Mouse (Mus musculus): ENCODE measurements around the gene 4930519P11Rik. TPM values are rescaled to one million over a fixed set of nuclear protein-coding genes. Genes with fewer than 3 reads are reported as not detected.

Gene 4930519P11Rik
- polyA plus RNA-seq, 1 experiment: 0.47 TPM

DNA sequence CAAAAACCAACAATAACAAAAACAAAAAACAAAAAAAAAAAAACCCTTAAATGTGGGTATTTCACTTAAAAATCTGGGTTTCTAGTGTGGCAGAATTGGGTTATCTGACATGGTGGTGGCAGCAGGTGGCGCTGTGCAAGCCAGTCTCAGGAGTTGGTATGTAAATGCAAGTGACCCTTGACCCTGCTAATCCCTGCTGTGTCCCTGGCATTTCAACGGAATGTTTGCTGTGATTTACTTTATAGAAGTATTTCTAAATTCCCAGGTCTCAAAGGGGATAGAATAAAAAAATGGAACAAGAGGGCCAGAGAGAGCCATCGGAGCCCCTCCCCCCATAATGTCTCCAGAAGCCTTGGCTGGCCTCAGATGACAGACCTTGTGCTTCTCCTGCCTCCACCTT is 34.8 kb upstream of the 4930519P11Rik start:
- no peaks in the 10 kb centered on the region for H3K36me3 ChIP-seq (ENCODE audit: control insufficient read depth, insufficient read depth)
- no peak overlapping the region for H3ac ChIP-seq (ENCODE audit: control insufficient read depth, insufficient read length)
- no peak overlapping the region for H3K4me3 ChIP-seq
- H3K4me2 ChIP-seq (ENCODE audit: low read depth): no peak overlapping the region
- TF ChIP-seq E2F4 (IDR thresholded peaks at IDR 0.05; ENCODE audit: insufficient read depth) (no peak), TCF12 (IDR thresholded peaks at IDR 0.05; ENCODE audit: insufficient read depth, poor library complexity, severe bottlenecking) (no peak), USF1 (IDR thresholded peaks at IDR 0.05; ENCODE audit: low read depth) (no peak), MAX (IDR thresholded peaks at IDR 0.05; ENCODE audit: low read depth) (no peak), TCF3 (IDR thresholded peaks at IDR 0.05; ENCODE audit: insufficient read length, low read depth) (no peak), POLR2A (IDR thresholded peaks at IDR 0.05; ENCODE audit: insufficient read length, low read depth) (no peak), MYOD1 (IDR thresholded peaks at IDR 0.05; ENCODE audit: control insufficient read depth in 1 of 3, insufficient read length in 2 of 3, low read depth in 2 of 3) (no peak), REST (IDR thresholded peaks at IDR 0.05; ENCODE audit: insufficient read depth, insufficient read length) (no peak), POLR2AphosphoS2 (IDR thresholded peaks at IDR 0.05; ENCODE audit: insufficient read length, low read depth) (no peak), MYOG (IDR thresholded peaks at IDR 0.05; ENCODE audit: control insufficient read depth in 1 of 3, insufficient read depth in 1 of 3, insufficient read length in 2 of 3, low read depth in 2 of 3) (no peak)
- H3K79me2 ChIP-seq (ENCODE audit: control insufficient read depth, insufficient read depth): no peaks in the 10 kb centered on the region
- no peaks in the 10 kb centered on the region for H3K27me3 ChIP-seq (ENCODE audit: control insufficient read depth, insufficient read depth, insufficient read length)

DNA sequence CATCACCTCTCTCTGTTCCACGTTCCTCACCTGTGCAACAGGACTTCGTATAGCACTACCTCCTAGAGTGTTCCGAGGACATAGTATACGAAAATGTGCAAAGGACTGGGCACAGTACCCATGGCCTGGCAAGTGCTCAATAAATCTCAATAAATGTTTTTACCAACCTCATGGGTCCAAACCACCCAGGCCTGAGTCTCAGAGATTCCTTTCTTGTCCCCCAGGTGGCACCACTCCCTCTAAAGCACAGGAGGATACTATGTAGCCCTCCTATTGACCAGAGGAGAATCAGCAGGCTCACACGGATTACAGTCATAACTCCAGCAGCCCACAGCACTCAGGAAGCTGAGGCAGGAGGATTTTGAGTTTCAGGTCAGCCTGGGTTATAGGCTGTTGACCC is 33.4 kb upstream of the 4930519P11Rik start:
- no peak overlapping the region for H3K4me2 ChIP-seq (ENCODE audit: low read depth)
- no peaks in the 10 kb centered on the region for H3K79me2 ChIP-seq (ENCODE audit: control insufficient read depth, insufficient read depth)
- no peak overlapping the region for H3K4me3 ChIP-seq
- no peak for TF ChIP-seq USF1 (IDR thresholded peaks at IDR 0.05; ENCODE audit: low read depth)
- no peak for TF ChIP-seq SRF (IDR thresholded peaks at IDR 0.05; ENCODE audit: control insufficient read depth, insufficient read length, low read depth)
- no peak for TF ChIP-seq TCF12 (IDR thresholded peaks at IDR 0.05; ENCODE audit: insufficient read depth, poor library complexity, severe bottlenecking)
- TF ChIP-seq CEBPB (IDR thresholded peaks at IDR 0.05; ENCODE audit: insufficient read depth, poor library complexity, severe bottlenecking): no peak
- no peak for TF ChIP-seq TCF3 (IDR thresholded peaks at IDR 0.05; ENCODE audit: insufficient read length, low read depth)
- no peak for TF ChIP-seq MYOD1 (IDR thresholded peaks at IDR 0.05; ENCODE audit: control insufficient read depth in 1 of 3, insufficient read length in 2 of 3, low read depth in 2 of 3)
- TF ChIP-seq POLR2AphosphoS2 (IDR thresholded peaks at IDR 0.05; ENCODE audit: insufficient read length, low read depth): no peak
- no peak for TF ChIP-seq REST (IDR thresholded peaks at IDR 0.05; ENCODE audit: insufficient read depth, insufficient read length)
- TF ChIP-seq MYOG (IDR thresholded peaks at IDR 0.05; ENCODE audit: control insufficient read depth in 1 of 3, insufficient read depth in 1 of 3, insufficient read length in 2 of 3, low read depth in 2 of 3): no peak
- H3K27me3 ChIP-seq (ENCODE audit: control insufficient read depth, insufficient read depth, insufficient read length): no peaks in the 10 kb centered on the region
- H3K36me3 ChIP-seq (ENCODE audit: control insufficient read depth, insufficient read depth): no peaks in the 10 kb centered on the region
- no peak overlapping the region for H3ac ChIP-seq (ENCODE audit: control insufficient read depth, insufficient read length)

DNA sequence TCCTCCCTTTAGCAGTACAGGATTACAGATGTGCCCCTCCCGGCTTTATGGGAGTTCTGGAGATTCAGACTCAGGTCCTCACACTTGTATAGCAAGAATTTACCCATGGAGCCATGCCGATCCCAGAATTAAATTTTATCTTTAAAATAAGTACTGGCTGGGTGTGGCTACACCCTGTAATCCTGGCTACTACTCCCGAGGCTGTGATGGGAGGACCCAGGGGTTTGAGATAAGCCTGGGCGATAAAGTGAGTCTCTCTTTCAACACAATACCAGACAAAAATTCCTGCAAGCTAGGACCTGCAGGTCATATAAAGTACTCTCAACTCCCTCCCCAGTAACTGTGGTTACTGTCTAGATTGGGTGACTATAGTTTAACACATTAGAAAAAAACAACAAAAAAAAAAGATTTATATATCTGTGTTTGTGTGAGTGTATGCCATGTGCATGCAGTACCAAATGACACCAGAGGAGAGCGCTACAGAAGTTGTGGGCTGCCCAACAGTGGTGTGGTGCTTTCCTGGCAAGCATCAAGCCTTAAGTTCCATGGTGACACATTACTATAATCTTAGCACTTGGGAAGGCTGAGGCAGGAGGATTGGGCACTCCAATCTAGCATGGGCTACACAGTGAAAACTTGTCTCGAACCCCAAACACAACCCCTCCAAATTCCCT is 29.6 kb upstream of the 4930519P11Rik start:
- Histone ChIP-seq H3K4me2 (ENCODE audit: low read depth) (no peak overlapping the region), H3ac (ENCODE audit: control insufficient read depth, insufficient read length) (no peak overlapping the region), H3K79me2 (ENCODE audit: control insufficient read depth, insufficient read depth) (no peaks in the 10 kb centered on the region), H3K36me3 (ENCODE audit: control insufficient read depth, insufficient read depth) (peaks cover 4% of the 10 kb centered on the region), H3K27me3 (ENCODE audit: control insufficient read depth, insufficient read depth, insufficient read length) (no peaks in the 10 kb centered on the region), H3K4me3 (no peak overlapping the region)
- TF ChIP-seq POLR2A (IDR thresholded peaks at IDR 0.05; ENCODE audit: insufficient read length, low read depth): no peak
- no peak for TF ChIP-seq TCF12 (IDR thresholded peaks at IDR 0.05; ENCODE audit: insufficient read depth, poor library complexity, severe bottlenecking)
- TF ChIP-seq USF1 (IDR thresholded peaks at IDR 0.05; ENCODE audit: low read depth): no peak
- no peak for TF ChIP-seq POLR2AphosphoS2 (IDR thresholded peaks at IDR 0.05; ENCODE audit: insufficient read length, low read depth)
- no peak for TF ChIP-seq MAX (IDR thresholded peaks at IDR 0.05; ENCODE audit: low read depth)
- no peak for TF ChIP-seq REST (IDR thresholded peaks at IDR 0.05; ENCODE audit: insufficient read depth, insufficient read length)
- no peak for TF ChIP-seq E2F4 (IDR thresholded peaks at IDR 0.05; ENCODE audit: insufficient read depth)
- TF ChIP-seq SRF (IDR thresholded peaks at IDR 0.05; ENCODE audit: control insufficient read depth, insufficient read length, low read depth): no peak
- TF ChIP-seq MYOD1 (IDR thresholded peaks at IDR 0.05; ENCODE audit: control insufficient read depth in 1 of 3, insufficient read length in 2 of 3, low read depth in 2 of 3): no peak
- TF ChIP-seq TCF3 (IDR thresholded peaks at IDR 0.05; ENCODE audit: insufficient read length, low read depth): no peak
- no peak for TF ChIP-seq MYOG (IDR thresholded peaks at IDR 0.05; ENCODE audit: control insufficient read depth in 1 of 3, insufficient read depth in 1 of 3, insufficient read length in 2 of 3, low read depth in 2 of 3)
- TF ChIP-seq CEBPB (IDR thresholded peaks at IDR 0.05; ENCODE audit: insufficient read depth, poor library complexity, severe bottlenecking): no peak

GRCm38 (mm10) chr2:154642005-154642459 is 28.8 kb upstream of the 4930519P11Rik start:
- peaks cover 4% of the 10 kb centered on the region for H3K36me3 ChIP-seq (ENCODE audit: control insufficient read depth, insufficient read depth)
- no peak overlapping the region for H3K4me3 ChIP-seq
- H3K4me2 ChIP-seq (ENCODE audit: low read depth): no peak overlapping the region
- H3K27me3 ChIP-seq (ENCODE audit: control insufficient read depth, insufficient read depth, insufficient read length): no peaks in the 10 kb centered on the region
- no peaks in the 10 kb centered on the region for H3K79me2 ChIP-seq (ENCODE audit: control insufficient read depth, insufficient read depth)
- no peak for TF ChIP-seq TCF12 (IDR thresholded peaks at IDR 0.05; ENCODE audit: insufficient read depth, poor library complexity, severe bottlenecking)
- H3ac ChIP-seq (ENCODE audit: control insufficient read depth, insufficient read length): no peak overlapping the region

DNA sequence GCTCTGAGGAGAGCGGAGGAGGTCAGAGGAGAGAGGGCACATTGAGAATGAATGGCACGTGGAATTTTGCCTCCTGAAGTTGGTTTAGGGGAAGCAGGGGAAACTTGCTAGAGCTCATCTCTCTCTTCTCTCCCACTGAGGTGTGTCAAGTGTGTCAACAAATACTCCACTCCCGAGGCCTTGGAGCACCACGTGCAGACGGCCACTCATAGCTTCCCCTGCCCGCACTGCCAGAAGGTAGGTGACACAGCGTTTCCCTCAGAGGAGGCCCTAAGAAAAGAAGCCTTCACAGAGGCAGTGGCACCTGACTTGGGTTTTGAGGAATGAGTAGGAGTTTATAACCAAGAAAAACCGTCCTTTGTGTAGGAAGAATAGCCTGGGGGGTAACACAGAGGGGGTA is 27.9 kb upstream of the 4930519P11Rik start:
- TF ChIP-seq POLR2A (IDR thresholded peaks at IDR 0.05; ENCODE audit: insufficient read length, low read depth) (no peak), TCF12 (IDR thresholded peaks at IDR 0.05; ENCODE audit: insufficient read depth, poor library complexity, severe bottlenecking) (no peak), CEBPB (IDR thresholded peaks at IDR 0.05; ENCODE audit: insufficient read depth, poor library complexity, severe bottlenecking) (no peak), MYOD1 (IDR thresholded peaks at IDR 0.05; ENCODE audit: control insufficient read depth in 1 of 3, insufficient read length in 2 of 3, low read depth in 2 of 3) (no peak), MAX (IDR thresholded peaks at IDR 0.05; ENCODE audit: low read depth) (no peak), E2F4 (IDR thresholded peaks at IDR 0.05; ENCODE audit: insufficient read depth) (no peak), POLR2AphosphoS2 (IDR thresholded peaks at IDR 0.05; ENCODE audit: insufficient read length, low read depth) (no peak), MYOG (IDR thresholded peaks at IDR 0.05; ENCODE audit: control insufficient read depth in 1 of 3, insufficient read depth in 1 of 3, insufficient read length in 2 of 3, low read depth in 2 of 3) (no peak), SRF (IDR thresholded peaks at IDR 0.05; ENCODE audit: control insufficient read depth, insufficient read length, low read depth) (no peak), USF1 (IDR thresholded peaks at IDR 0.05; ENCODE audit: low read depth) (no peak), TCF3 (IDR thresholded peaks at IDR 0.05; ENCODE audit: insufficient read length, low read depth) (no peak)
- no peak overlapping the region for H3K4me3 ChIP-seq
- no peaks in the 10 kb centered on the region for H3K27me3 ChIP-seq (ENCODE audit: control insufficient read depth, insufficient read depth, insufficient read length)
- no peak overlapping the region for H3ac ChIP-seq (ENCODE audit: control insufficient read depth, insufficient read length)
- peaks cover 4% of the 10 kb centered on the region for H3K36me3 ChIP-seq (ENCODE audit: control insufficient read depth, insufficient read depth)
- H3K4me2 ChIP-seq (ENCODE audit: low read depth): no peak overlapping the region
- H3K79me2 ChIP-seq (ENCODE audit: control insufficient read depth, insufficient read depth): no peaks in the 10 kb centered on the region
